Mouse (Mus musculus) hindbrain, embryonic 13.5 days (tissue): ENCODE results near the gene Capn3. TPM values are rescaled to one million over a fixed set of nuclear protein-coding genes. Genes with fewer than 3 reads are reported as not detected.

Experiments used
- ATAC-seq: fragments of 200-750 bp; cut with Nextera tagmentation; 2 replicates; pipeline ENCODE4 v1.8.0; 2017; ENCODE audit warnings: moderate TSS enrichment; ENCODE audit not compliant: low FRiP score
- H3K27ac ChIP-seq: fragments of 300-500 bp; sonication (generic); 2 replicates; pipeline ENCODE4 v1.5.1; 2015; ENCODE audit warnings: inconsistent platforms, mild to moderate bottlenecking, moderate library complexity
- H3K27me3 ChIP-seq: fragments of 300-500 bp; sonication (generic); 2 replicates; pipeline ENCODE4 v1.6.1; 2015; ENCODE audit warnings: mild to moderate bottlenecking, inconsistent platforms
- H3K36me3 ChIP-seq: fragments of 300-500 bp; sonication (generic); 2 replicates; pipeline ENCODE4 v1.6.1; 2015; ENCODE audit warnings: mild to moderate bottlenecking, inconsistent platforms
- H3K4me1 ChIP-seq: fragments of 300-500 bp; sonication (generic); replicated peaks from 2 replicates; pipeline ENCODE4 v1.6.1; 2015; ENCODE audit warnings: inconsistent platforms
- H3K4me2 ChIP-seq: fragments of 300-500 bp; sonication (generic); 2 replicates; pipeline ENCODE4 v1.6.1; 2015; ENCODE audit warnings: inconsistent platforms, mild to moderate bottlenecking, moderate library complexity
- H3K4me3 ChIP-seq: fragments of 300-500 bp; sonication (generic); 2 replicates; pipeline ENCODE4 v1.5.1; 2015; ENCODE audit warnings: mild to moderate bottlenecking, inconsistent platforms
- H3K9ac ChIP-seq: fragments of 300-500 bp; sonication (generic); 2 replicates; pipeline ENCODE4 v1.6.1; 2015; ENCODE audit warnings: mild to moderate bottlenecking, inconsistent platforms
- H3K9me3 ChIP-seq: fragments of 300-500 bp; sonication (generic); 2 replicates; pipeline ENCODE4 v1.6.1; 2016; ENCODE audit warnings: inconsistent platforms
- WGBS: fragments of 180-500 bp; shearing (Covaris S2); methylation state at CpG from one replicate; pipeline ENCODE4 v1.1.7; 2015; 5-methylcytosine and 5-hydroxymethylcytosine counted together
- polyA plus RNA-seq: library from polyadenylated mRNA; unstranded; fragments of >200 nt; fragmentation: Nextera tagmentation; extraction: Ambion mirVana; gene quantifications from 2 replicates; pipeline ENCODE4 v1.2.1, GENCODE M21; 2015

Capn3 gene
- polyA plus RNA-seq, 1 experiment from 2014 or later, result 1.6 TPM

- Histone ChIP-seq H3K4me1 (no peaks in the 10 kb centered on the region), H3K4me2 (no peak overlapping the region), H3K9ac (no peak overlapping the region), H3K27ac (no peak overlapping the region), H3K4me3 (no peak overlapping the region), H3K27me3 (no peaks in the 10 kb centered on the region), H3K9me3 (no peaks in the 10 kb centered on the region), H3K36me3 (no peaks in the 10 kb centered on the region)
- WGBS, result 65% methylated on average over 4 of the region's 4 CpGs
- no peak for ATAC-seq
These were observed 37.4 kb downstream of the Capn3 start for GRCm38 (mm10) chr2:120493254-120493653.

- Histone ChIP-seq H3K27ac (no peak overlapping the region), H3K9ac (no peak overlapping the region), H3K4me1 (0 out of 2 replicates have a peak, but pooled peaks cover 7% of the 10 kb centered on the region), H3K9me3 (no peaks in the 10 kb centered on the region), H3K27me3 (no peaks in the 10 kb centered on the region), H3K4me2 (no peak overlapping the region), H3K36me3 (no peaks in the 10 kb centered on the region), H3K4me3 (no peak overlapping the region)
- no peak for ATAC-seq
- WGBS, result 83% methylated on average over 3 of the region's 3 CpGs
These were observed 40.7 kb downstream of the Capn3 start for GRCm38 (mm10) chr2:120496511-120496910.

GRCm38 (mm10) chr2:120499971-120500471 is 44.2 kb downstream of the Capn3 start:
- H3K9ac ChIP-seq, result no peak overlapping the region
- H3K27me3 ChIP-seq, result no peaks in the 10 kb centered on the region
- ATAC-seq, result no peak
- peaks cover 18% of the 10 kb centered on the region for H3K36me3 ChIP-seq
- H3K4me2 ChIP-seq, result no peak overlapping the region
- no peak overlapping the region for H3K4me3 ChIP-seq
- H3K9me3 ChIP-seq, result no peaks in the 10 kb centered on the region
- 83% methylated on average over 6 of the region's 6 CpGs for WGBS
- peaks cover 7% of the 10 kb centered on the region; the same call in 1 of the 2 replicates for H3K4me1 ChIP-seq
- no peak overlapping the region for H3K27ac ChIP-seq

- ATAC-seq, result no peak
- H3K27ac ChIP-seq, result no peak overlapping the region
- H3K4me2 ChIP-seq, result no peak overlapping the region
- no peaks in the 10 kb centered on the region for H3K9me3 ChIP-seq
- no peaks in the 10 kb centered on the region for H3K27me3 ChIP-seq
- H3K4me1 ChIP-seq, result peaks cover 7% of the 10 kb centered on the region; the same call in 1 of the 2 replicates
- no peak overlapping the region for H3K4me3 ChIP-seq
- peaks cover 31% of the 10 kb centered on the region for H3K36me3 ChIP-seq
- WGBS, result 32% methylated on average over 17 of the region's 17 CpGs
- no peak overlapping the region for H3K9ac ChIP-seq
These were observed 45.5 kb downstream of the Capn3 start for GRCm38 (mm10) chr2:120501136-120501918.

GRCm38 (mm10) chr2:120501931-120502604 is 46.2 kb downstream of the Capn3 start:
- no peak overlapping the region for H3K27ac ChIP-seq
- WGBS, result 72% methylated on average over 13 of the region's 13 CpGs
- no peaks in the 10 kb centered on the region for H3K27me3 ChIP-seq
- H3K36me3 ChIP-seq, result peaks cover 36% of the 10 kb centered on the region
- ATAC-seq, result no peak
- H3K9me3 ChIP-seq, result no peaks in the 10 kb centered on the region
- H3K4me2 ChIP-seq, result no peak overlapping the region
- H3K4me1 ChIP-seq, result peaks cover 7% of the 10 kb centered on the region; the same call in 1 of the 2 replicates
- H3K9ac ChIP-seq, result no peak overlapping the region
- no peak overlapping the region for H3K4me3 ChIP-seq

- Histone ChIP-seq H3K4me1 (peaks cover 7% of the 10 kb centered on the region; the same call in 1 of the 2 replicates), H3K27me3 (no peaks in the 10 kb centered on the region), H3K36me3 (peaks cover 39% of the 10 kb centered on the region), H3K27ac (no peak overlapping the region), H3K4me3 (no peak overlapping the region), H3K9ac (no peak overlapping the region), H3K4me2 (no peak overlapping the region), H3K9me3 (no peaks in the 10 kb centered on the region)
- 88% methylated on average over 3 of the region's 3 CpGs for WGBS
- no peak for ATAC-seq
These were observed 46.8 kb downstream of the Capn3 start for GRCm38 (mm10) chr2:120502605-120502990.

- WGBS, result 95% methylated on average over 6 of the region's 6 CpGs
- no peak for ATAC-seq
These were observed 47.3 kb downstream of the Capn3 start for GRCm38 (mm10) chr2:120503094-120503493.

GRCm38 (mm10) chr2:120503992-120504391 is 48.2 kb downstream of the Capn3 start:
- 81% methylated on average over 5 of the region's 5 CpGs for WGBS
- H3K27ac ChIP-seq, result no peak overlapping the region
- no peak overlapping the region for H3K4me2 ChIP-seq
- H3K36me3 ChIP-seq, result peaks cover 51% of the 10 kb centered on the region
- H3K27me3 ChIP-seq, result no peaks in the 10 kb centered on the region
- H3K4me1 ChIP-seq, result peaks cover 7% of the 10 kb centered on the region; the same call in 1 of the 2 replicates
- H3K4me3 ChIP-seq, result no peak overlapping the region
- no peak overlapping the region for H3K9ac ChIP-seq
- no peak for ATAC-seq
- H3K9me3 ChIP-seq, result no peaks in the 10 kb centered on the region

More at GRCm38 (mm10) chr2:120503094-120503493, 47.3 kb downstream of the Capn3 start:
- Histone ChIP-seq H3K36me3 (peaks cover 42% of the 10 kb centered on the region), H3K4me1 (peaks cover 7% of the 10 kb centered on the region; the same call in 1 of the 2 replicates), H3K27me3 (no peaks in the 10 kb centered on the region), H3K4me3 (no peak overlapping the region), H3K4me2 (no peak overlapping the region), H3K27ac (no peak overlapping the region), H3K9ac (no peak overlapping the region), H3K9me3 (no peaks in the 10 kb centered on the region)

GRCm38 (mm10) chr2:120514181-120514580 is 58.4 kb downstream of the Capn3 start:
- H3K4me2 ChIP-seq, result no peak overlapping the region
- H3K4me3 ChIP-seq, result no peak overlapping the region
- H3K9me3 ChIP-seq, result no peaks in the 10 kb centered on the region
- WGBS, result 97% methylated on average over 4 of the region's 4 CpGs
- no peak for ATAC-seq
- H3K36me3 ChIP-seq, result peaks cover 84% of the 10 kb centered on the region
- H3K4me1 ChIP-seq, result no peaks in the 10 kb centered on the region
- H3K27ac ChIP-seq, result no peak overlapping the region
- H3K27me3 ChIP-seq, result no peaks in the 10 kb centered on the region
- no peak overlapping the region for H3K9ac ChIP-seq

- Histone ChIP-seq H3K27ac (no peak overlapping the region), H3K4me2 (no peak overlapping the region), H3K4me3 (no peak overlapping the region), H3K9me3 (no peaks in the 10 kb centered on the region), H3K36me3 (peaks cover 93% of the 10 kb centered on the region), H3K4me1 (no peaks in the 10 kb centered on the region), H3K27me3 (no peaks in the 10 kb centered on the region), H3K9ac (no peak overlapping the region)
- no peak for ATAC-seq
- WGBS, result 94% methylated on average over 5 of the region's 5 CpGs
These were observed 62.9 kb downstream of the Capn3 start for GRCm38 (mm10) chr2:120518547-120519210.

- Histone ChIP-seq H3K9me3 (no peaks in the 10 kb centered on the region), H3K27me3 (no peaks in the 10 kb centered on the region), H3K4me3 (no peak overlapping the region), H3K9ac (no peak overlapping the region), H3K36me3 (peaks cover 95% of the 10 kb centered on the region), H3K27ac (no peak overlapping the region), H3K4me1 (no peaks in the 10 kb centered on the region), H3K4me2 (no peak overlapping the region)
- no peak for ATAC-seq
- 92% methylated on average over 5 of the region's 5 CpGs for WGBS
These were observed 71.0 kb downstream of the Capn3 start for GRCm38 (mm10) chr2:120526771-120527170.

- H3K27ac ChIP-seq, result no peak overlapping the region
- H3K36me3 ChIP-seq, result peaks cover 94% of the 10 kb centered on the region
- H3K4me1 ChIP-seq, result no peaks in the 10 kb centered on the region
- no peaks in the 10 kb centered on the region for H3K27me3 ChIP-seq
- no peak overlapping the region for H3K9ac ChIP-seq
- no peaks in the 10 kb centered on the region for H3K9me3 ChIP-seq
- no peak overlapping the region for H3K4me2 ChIP-seq
- ATAC-seq, result no peak
- no peak overlapping the region for H3K4me3 ChIP-seq
These were observed 73.7 kb downstream of the Capn3 start for GRCm38 (mm10) chr2:120529531-120529930.
